Comparison of ENCODE assay signal across 13 mouse cellular contexts in genomic region chr6:128477495-128477894, GRCm38 (mm10). TPM values are rescaled to one million over a fixed set of nuclear protein-coding genes. Genes with fewer than 3 reads are reported as not detected.
"Had no signal": no experiment of that assay in that cellular context is flagged by ENCODE, and none has a peak within 500 bp of the region (broad histone marks: within the 10 kb centered on the region; RNA-seq: fewer than 3 reads in every experiment).

No protein-coding gene starts in this region.

- H3K36me3 ChIP-seq: intestine, embryonic 15.5 days; limb, embryonic 15.5 days; liver, embryonic 13.5 days; midbrain, embryonic 13.5 days had no signal

- ATAC-seq: intestine, embryonic 15.5 days; liver, postnatal 0 days; midbrain, embryonic 13.5 days had no signal

- H3K9ac ChIP-seq: intestine, embryonic 15.5 days; limb, embryonic 15.5 days; liver, embryonic 13.5 days; liver, postnatal 0 days; midbrain, embryonic 13.5 days had no signal

- H3K4me2 ChIP-seq: intestine, embryonic 15.5 days; limb, embryonic 15.5 days; liver, embryonic 13.5 days; midbrain, embryonic 13.5 days had no signal

- H3K9me3 ChIP-seq: intestine, embryonic 15.5 days; limb, embryonic 15.5 days; liver, embryonic 13.5 days; midbrain, embryonic 13.5 days had no signal

- H3K4me3 ChIP-seq: intestine, embryonic 15.5 days; limb, embryonic 15.5 days; liver, embryonic 13.5 days; midbrain, embryonic 13.5 days had no signal

- H3K27me3 ChIP-seq: intestine, embryonic 15.5 days; limb, embryonic 15.5 days; liver, embryonic 13.5 days; midbrain, embryonic 13.5 days had no signal

- H3K4me1 ChIP-seq: intestine, embryonic 15.5 days had no signal

- DNase-seq: kidney, adult 8-10 months; kidney, postnatal 25 days; layer of hippocampus, postnatal 36 days; liver, embryonic 13.5 days; liver, postnatal 0 days; right cerebral cortex, postnatal 4 days; spleen, adult 18-20 months; thymus, postnatal 36 days had no signal

- H3K27ac ChIP-seq: intestine, embryonic 15.5 days; limb, embryonic 15.5 days; liver, embryonic 13.5 days; midbrain, embryonic 13.5 days had no signal

RNA-seq across cellular contexts. Expression of gene Pzp, which starts 49.0 kb away (rescaled TPM):
- polyA plus RNA-seq: midbrain, embryonic 13.5 days; midbrain, postnatal 0 days; thymus, postnatal 0 days had no signal
